Mouse (Mus musculus) embryonic fibroblast, embryonic 13.5 days (primary cell): ENCODE measurements around the gene Cald1. TPM values are rescaled to one million over a fixed set of nuclear protein-coding genes. Genes with fewer than 3 reads are reported as not detected.

Experiments
- H3K27ac ChIP-seq: 2 replicates; pipeline ENCODE4 v1.5.1; 2012; ENCODE audit warnings: low read length, control low read depth, inconsistent platforms; ENCODE audit not compliant: insufficient read depth
- H3K4me1 ChIP-seq: 2 replicates; pipeline ENCODE4 v1.6.1; 2011; ENCODE audit warnings: low read length; ENCODE audit not compliant: control insufficient read depth, insufficient read depth
- H3K4me3 ChIP-seq: 2 replicates; pipeline ENCODE4 v1.5.1; 2011; ENCODE audit warnings: mild to moderate bottlenecking, control low read depth, low read length; ENCODE audit not compliant: insufficient read depth
- CTCF ChIP-seq: IDR thresholded peaks from 2 replicates; pipeline ENCODE4 v1.5.1; 2011; ENCODE audit warnings: mild to moderate bottlenecking, control low read depth, low read length, moderate library complexity, borderline replicate concordance; ENCODE audit not compliant: insufficient read depth
- POLR2A ChIP-seq: IDR thresholded peaks from 2 replicates; pipeline ENCODE4 v1.6.1; 2011; ENCODE audit warnings: low read depth, mild to moderate bottlenecking, control low read depth, low read length, moderate library complexity
- polyA plus RNA-seq: library from polyadenylated mRNA; stranded (reverse); fragments of >200 nt; gene quantifications from 2 replicates; pipeline ENCODE4 v1.2.4, GENCODE M21; 2011; ENCODE audit warnings: low read depth; ENCODE audit not compliant: missing spikeins, insufficient read length

Gene Cald1
- polyA plus RNA-seq, 1 experiment, result 1,420 TPM

GRCm38 (mm10) chr6:34810651-34811050 lies 212.4 kb downstream of the Cald1 start:
- no peaks in the 10 kb centered on the region for H3K4me1 ChIP-seq
- no peak overlapping the region for H3K4me3 ChIP-seq
- TF ChIP-seq POLR2A (no peak), CTCF (no peak)
- H3K27ac ChIP-seq, result no peak overlapping the region

GRCm38 (mm10) chr6:34824406-34824805 lies 226.1 kb downstream of the Cald1 start:
- no peaks in the 10 kb centered on the region for H3K4me1 ChIP-seq
- TF ChIP-seq POLR2A (no peak), CTCF (no peak)
- no peak overlapping the region for H3K27ac ChIP-seq
- H3K4me3 ChIP-seq, result no peak overlapping the region

Other genes with a start within 250 kb of the Cald1 start
- gene Akr1b8, start 244.4 kb upstream of the Cald1 start, polyA plus RNA-seq, result 53.5 and 71.1 TPM in 2 replicates
- gene Akr1b10, start 214.3 kb upstream of the Cald1 start, polyA plus RNA-seq, result 19.9 and 27.7 TPM in 2 replicates
- gene Akr1b7, start 186.2 kb upstream of the Cald1 start, polyA plus RNA-seq, result not detected in 2 replicates
- gene Bpgm, start 122.3 kb upstream of the Cald1 start, polyA plus RNA-seq, result 36.7 and 40.9 TPM in 2 replicates
- 5.0 and 6.8 TPM in 2 replicates for gene Agbl3, start 181.9 kb downstream of the Cald1 start, polyA plus RNA-seq